Mouse (Mus musculus) skeletal muscle tissue, adult 2 months (tissue): ENCODE results near the gene Rps18.
"Not testable (repeated sequence)": the region's sequence is repeated elsewhere in the genome, so short reads cannot be mapped to it uniquely, and the experiment has no call there.

Source experiments
- DNase-seq: peaks from one replicate; pipeline ENCODE4 v3.0.0-alpha.2; 2012; ENCODE audit warnings: low read depth, low spot score

Rps18 gene

DNA sequence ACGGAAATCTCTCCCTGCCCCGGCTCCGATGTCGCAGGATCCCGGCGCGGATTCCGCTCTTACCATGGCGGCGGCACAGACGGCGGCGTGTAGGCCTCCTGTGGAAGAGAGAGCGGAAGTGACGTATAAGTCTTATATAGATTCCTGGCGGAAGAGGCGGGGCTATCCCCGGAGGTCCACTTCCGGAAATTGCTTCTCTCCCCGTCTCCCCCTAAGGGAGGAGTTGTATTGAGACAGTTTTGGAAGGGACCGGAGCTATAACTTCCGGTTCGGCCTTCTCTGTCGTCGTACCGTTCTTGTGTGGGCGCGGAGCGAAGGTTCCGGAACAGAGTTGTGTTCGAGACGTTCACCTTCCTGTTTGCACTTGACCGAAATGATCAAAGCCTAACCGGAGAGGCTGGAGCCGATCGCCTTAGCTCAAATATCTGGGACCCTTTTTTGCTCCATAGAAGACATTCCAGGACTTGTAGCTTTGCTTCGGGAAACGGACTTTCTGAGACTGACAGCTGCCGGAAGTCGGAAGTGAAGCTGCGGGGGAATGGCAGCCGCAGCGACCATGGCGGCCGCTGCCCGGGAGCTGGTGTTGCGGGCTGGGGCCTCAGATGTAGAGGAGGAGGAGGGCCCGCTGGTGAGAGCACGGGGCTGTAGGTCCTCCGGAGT is at the start of gene Rps18, which contains the start of gene Vps52:
Gene Rps18 (minus strand): TSS at position 447 of the 660 bp plus-strand sequence.
Gene Vps52 (plus strand): TSS at position 258 of the 660 bp plus-strand sequence.
- peak; percentile 98 for DNase-seq

DNA sequence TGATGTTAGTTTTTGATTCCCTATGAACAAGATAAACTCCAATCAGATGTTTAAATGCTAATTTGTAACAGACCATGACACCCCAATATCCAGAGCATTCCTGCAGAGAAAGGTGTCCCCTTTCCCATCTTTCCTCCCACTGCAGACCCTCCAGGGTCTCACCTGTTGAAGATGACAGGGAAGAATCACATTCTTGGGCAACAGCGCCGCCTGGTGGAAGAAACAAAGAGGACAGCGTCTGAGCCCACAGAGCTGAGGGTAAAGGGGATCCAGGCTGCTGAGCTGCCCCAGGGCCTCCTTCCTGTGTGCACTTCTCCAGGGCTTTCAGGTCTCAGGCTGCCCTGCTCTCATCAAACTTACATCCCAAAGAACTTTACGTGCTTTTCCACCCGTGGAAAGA is 47.6 kb upstream of the Rps18 start:
- no peak for DNase-seq

DNA sequence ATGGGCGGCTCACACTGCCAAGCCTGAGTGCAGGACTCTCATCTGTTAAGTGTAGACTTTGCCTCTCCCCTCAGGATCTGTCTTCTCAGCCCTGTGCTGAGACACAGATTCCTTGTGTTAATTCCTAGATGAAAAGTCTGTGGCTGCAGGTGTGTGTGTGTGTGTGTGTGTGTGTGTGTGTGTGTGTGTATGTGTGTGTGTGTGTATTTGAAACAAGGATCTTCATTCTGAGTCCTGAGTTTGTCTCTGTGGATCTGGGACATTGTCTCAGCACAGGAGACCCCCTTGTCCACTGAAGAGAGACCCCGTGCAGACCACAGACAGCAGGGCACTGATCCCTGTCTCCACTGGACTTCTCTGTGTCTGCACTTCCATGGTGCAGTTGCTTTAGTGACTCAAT is 45.0 kb upstream of the Rps18 start:
- not testable (repeated sequence) for DNase-seq

DNA sequence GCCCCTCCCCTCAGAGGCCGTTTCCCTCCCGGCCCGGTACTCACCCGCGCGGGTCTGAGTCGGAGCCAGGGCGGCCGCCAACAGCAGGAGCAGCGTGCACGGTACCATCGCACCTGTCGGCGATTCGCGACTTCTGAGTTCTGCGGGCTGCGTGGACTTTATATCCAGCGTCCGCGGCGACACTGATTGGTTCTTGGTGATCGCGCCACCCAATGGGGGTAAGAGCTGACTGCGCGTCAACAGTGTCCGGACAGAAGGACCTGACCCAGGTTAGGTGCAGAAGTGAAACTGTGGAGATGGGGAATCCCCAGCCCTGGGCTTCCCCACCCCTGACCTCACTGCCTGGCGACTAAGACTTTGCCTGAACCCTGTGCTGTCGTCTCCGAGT is 44.3 kb upstream of the Rps18 start, which contains the start of gene H2-K1:
Gene H2-K1 (minus strand): TSS at position 198 of the 388 bp plus-strand sequence.
- peak; percentile 94 for DNase-seq

DNA sequence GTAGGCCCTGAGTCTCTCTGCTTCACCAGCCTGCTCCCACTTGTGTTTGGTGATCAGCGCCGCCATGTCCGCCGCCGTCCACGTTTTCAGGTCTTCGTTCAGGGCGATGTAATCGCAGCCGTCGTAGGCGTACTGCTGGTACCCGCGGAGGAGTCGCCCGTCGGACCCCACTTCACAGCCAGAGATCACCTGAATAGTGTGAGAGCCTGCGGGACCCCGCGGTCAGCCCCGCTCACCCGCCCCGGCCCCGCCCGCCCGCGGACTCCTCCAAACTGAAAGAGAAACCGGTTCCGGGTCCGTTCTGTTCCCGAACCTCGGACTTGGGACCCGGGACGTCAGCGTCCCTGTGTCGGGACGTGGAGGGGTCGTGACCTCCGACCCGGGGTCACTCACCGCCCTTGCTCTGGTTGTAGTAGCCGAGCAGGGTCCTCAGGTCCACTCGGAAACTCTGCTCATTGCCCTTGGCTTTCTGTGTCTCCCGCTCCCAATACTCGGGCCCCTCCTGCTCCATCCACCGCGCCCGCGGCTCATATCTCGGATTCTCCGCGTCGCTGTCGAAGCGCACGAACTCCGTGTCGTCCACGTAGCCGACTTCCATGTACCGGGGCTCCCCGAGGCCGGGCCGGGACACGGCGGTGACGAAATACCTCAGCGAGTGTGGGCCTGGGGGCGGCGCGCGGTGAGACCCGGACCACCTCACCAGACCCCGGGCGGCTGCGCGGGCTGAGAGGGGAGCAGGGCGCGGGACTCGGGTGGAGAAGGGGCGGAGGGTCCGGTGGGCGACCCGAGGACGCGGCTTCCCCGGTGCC is 43.7 kb upstream of the Rps18 start:
- DNase-seq = no peak

DNA sequence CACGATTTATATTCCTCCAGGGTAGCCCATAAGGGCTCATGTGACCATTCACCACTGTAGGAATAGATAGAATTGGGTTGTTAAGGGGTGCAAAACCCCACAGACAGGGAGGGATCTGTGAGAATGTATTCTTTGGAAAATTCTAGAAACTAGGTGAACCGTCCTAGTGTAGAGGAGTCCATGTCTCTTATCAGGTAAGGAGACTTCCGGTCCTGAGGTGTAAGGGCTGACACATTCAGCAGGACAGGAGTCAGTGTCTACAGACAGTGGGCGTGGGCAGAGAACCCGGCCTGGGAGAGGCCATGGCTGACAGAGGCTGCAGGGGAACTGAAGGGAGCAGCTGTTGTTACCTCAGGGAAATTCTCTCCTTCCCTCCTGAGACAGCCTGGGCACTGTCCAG is 42.9 kb upstream of the Rps18 start:
- not testable (repeated sequence) for DNase-seq

DNA sequence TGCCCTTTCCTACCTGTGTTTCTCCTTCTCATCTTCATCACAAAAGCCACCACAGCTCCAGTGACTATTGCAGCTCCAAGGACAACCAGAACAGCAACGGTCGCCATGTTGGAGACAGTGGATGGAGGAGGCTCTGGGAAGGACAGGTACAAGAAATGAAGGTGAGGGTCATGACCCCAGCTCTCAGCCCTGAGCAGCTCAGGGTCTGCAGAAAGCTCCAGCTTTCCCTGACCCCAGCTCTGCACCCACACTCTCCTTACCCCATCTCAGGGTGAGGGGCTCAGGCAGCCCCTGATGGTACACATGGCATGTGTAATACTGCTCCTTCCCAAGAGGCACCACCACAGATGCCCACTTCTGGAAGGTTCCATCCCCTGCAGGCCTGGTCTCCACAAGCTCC is 41.2 kb upstream of the Rps18 start:
- DNase-seq = not testable (repeated sequence)

DNA sequence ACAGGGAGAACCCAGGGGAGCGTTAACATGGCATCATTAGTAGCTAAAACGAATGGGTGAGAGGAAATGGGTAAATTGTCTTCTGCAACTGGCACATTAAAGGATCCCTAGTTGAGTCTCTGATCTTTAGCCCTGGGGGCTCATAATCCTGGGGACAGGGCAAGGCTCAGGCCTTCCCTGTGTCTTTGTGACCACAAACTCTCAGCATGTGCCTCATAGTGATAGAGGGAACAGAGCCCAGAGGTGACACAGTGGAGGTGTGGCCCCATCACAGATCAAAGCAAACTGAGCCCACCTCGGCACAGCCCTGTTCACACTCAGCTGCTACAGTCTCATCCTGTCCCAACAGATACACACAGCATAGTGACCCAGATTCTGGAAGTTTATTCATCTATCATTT is 39.9 kb upstream of the Rps18 start:
- DNase-seq = no peak

DNA sequence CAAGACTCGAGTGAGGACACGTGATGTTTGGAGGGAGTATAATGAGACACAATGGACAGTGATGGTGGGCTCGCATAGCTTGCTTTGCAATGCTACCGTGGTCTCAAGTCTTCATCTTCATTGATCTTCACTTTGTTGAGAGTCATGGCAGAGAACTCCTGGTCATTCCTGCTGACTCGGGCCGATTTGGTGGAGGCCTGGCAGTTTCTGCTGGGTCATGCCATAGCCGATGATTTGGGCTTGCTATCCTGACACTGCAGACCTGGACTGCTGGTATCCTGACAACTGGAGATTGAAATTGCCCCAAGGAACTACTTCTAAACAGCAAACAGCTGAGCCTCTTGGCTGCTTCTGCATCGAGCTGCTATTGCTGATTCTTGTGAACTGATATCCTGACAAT is 39.2 kb upstream of the Rps18 start:
- no peak for DNase-seq

DNA sequence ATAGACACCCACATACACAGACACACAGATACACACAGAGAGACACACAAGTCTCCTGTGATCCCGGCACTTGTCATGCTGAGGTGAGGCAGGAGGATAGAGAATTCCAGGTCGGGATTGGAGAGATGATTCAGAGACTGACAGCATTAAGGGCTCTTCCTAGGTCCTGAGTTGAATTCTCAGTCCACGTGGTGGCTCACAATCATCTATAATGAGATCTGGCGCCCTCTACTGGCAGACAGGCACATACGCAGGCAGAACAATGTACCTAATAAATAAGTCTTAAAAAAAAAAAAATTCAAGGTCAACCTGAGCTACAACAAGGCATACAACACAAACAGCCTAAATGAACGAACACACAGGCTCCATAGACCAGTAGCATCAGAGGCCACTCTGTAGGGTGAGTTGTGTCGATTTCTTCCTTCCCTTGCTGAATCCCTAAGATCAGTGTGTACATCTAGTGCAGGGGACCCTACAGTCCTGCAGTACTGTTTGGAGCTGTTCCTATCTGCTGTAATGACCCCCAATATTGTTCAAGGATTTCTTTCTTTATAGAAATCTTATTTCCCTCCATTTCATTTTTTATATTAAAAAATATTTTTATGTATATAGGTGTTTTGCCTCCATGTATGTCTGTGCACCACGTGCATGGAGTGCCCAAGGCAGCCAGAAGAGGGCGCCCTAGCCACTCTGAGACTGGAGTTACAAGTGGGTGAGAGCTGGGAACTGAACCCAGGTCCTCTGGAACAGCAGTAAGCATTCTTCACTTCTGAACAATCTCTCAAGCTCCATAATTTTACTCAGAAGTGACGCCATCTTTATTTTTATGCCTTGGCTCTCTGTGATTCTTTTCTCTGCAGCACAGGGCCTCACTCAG is 36.2 kb upstream of the Rps18 start:
- DNase-seq = no peak

DNA sequence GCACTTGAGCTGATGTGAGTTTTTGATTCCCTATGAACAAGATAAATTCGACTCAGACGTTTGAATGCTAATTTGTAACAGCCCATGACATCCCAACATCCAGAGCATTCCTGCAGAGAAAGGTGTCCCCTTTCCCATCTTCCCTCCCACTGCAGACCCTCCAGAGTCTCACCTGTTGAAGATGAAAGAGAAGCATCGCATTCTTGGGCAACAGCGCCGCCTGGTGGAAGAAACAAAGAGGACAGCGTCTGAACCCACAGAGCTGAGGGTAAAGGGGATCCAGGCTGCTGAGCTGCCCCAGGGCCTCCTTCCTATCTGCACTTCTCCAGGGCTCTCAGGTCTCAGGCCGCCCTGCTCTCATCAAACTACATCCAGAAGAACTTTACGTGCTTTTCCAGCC is 26.3 kb upstream of the Rps18 start:
- DNase-seq = not testable (repeated sequence)

DNA sequence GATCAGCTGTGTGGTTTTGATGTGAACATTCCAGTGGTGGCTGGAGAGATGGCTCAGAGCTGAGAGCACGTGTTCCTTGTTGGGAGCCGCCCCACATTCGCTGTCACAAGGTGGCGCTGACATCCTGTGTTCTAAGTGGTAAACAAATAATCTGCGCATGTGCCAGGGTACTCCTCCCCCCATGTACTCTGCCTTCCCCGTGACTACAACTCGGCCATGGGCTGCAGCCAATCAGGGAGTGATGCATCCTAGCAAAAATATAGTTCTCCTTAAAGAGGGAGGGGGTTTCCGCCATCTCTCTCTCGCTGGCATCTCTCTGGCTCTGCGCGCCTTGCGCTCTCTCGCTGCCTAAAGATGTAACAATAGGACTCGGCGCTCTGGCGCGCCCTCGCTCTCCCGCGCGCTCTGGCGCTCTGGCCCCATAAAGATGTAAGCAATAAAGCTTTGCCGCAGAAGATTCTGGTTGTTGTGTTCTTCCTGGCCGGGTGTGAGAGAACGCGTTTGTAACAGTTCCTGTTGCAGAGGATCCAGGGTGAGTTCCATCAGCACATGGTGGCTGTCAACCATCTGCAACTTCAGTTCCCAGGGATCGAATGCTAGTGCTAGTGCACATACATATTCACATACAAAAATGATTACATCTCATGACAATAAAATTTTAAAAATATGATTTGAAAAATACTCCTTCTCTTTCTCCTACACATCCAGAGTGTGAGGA is 25.6 kb upstream of the Rps18 start:
- DNase-seq = peak; percentile 96

DNA sequence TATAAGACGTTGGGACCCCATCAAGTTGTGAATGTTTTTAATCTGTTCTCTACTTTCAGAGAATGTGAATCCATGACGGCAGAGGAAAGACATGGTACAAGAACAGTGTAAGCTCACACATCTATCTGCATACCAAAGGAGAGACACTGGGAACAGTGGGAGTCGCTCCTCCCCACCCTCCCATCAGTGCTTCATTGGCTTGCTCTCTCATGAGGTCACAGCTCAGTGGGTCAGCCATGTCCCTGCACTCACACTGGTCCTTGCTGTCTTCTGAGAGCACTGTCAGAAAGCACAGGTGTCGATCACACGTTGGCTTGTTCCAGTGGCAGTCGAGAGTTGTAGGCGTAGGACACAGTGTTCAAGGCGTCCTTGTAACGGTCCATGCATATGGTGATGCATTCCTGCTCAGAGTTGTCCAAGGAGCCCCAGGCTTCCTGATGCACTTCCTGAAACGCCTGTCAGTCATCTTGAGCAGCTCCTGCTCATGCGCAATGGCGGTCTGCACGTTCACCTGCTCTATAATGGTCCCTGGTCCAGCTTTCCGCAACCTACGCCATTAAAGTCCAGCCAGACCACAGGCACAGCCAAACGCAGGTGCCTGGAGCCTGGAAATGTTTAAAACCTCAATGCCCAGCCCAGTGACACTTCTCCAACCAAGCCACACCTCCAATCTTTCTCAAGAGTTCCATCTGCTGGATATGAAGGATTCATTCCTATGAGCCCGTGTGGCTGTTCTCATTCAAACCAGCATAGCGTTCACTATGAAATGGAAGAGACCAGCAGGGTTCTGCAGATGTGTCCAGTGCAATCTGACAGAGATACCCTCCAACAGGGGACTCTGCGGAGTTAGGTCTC is 24.6 kb upstream of the Rps18 start:
- no peak for DNase-seq

DNA sequence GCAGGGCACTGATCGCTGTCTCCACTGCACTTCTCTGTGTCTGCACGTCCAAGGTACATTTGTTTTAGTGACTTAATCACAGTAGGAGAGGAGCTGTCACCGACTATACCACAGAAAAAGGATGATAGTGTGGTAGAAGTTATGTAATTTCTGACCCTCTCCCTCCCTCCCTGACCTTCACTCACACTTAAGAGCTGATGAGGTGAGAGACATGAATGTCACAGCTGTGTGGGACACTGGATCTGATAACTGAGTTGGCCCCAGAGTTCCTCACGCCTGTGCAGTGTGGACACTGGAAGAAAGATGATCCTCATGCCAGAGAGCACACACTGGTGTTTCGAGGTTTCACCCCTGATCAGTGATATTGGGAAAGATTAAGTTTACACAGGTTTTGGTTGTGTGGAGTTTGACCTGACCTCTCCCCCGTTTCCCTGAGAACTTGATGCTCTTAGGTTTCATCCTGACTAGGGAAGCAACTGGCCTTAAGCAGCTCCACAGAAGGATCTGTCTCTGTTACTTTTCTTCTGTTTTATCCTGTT is 23.8 kb upstream of the Rps18 start:
- DNase-seq = no peak

DNA sequence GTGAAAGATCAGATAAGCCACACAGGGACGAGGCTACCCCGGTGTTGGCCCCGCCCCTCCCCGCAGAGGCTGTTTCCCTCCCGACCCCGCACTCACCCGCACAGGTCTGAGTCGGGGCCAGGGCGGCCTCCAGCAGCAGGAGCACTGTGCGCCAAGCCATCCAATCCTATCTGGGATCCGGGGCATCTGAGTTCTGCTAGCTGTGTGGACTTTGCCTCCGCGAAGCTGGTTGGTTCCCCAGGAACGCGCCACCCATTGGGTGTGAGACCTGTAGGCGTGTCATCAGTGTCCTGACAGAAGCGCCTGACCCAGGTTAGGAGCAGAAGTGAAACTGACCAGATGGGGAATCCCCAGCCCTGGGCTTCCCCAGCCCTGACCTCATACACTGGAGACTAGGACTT is 22.8 kb upstream of the Rps18 start:
- peak; percentile 96 for DNase-seq

DNA sequence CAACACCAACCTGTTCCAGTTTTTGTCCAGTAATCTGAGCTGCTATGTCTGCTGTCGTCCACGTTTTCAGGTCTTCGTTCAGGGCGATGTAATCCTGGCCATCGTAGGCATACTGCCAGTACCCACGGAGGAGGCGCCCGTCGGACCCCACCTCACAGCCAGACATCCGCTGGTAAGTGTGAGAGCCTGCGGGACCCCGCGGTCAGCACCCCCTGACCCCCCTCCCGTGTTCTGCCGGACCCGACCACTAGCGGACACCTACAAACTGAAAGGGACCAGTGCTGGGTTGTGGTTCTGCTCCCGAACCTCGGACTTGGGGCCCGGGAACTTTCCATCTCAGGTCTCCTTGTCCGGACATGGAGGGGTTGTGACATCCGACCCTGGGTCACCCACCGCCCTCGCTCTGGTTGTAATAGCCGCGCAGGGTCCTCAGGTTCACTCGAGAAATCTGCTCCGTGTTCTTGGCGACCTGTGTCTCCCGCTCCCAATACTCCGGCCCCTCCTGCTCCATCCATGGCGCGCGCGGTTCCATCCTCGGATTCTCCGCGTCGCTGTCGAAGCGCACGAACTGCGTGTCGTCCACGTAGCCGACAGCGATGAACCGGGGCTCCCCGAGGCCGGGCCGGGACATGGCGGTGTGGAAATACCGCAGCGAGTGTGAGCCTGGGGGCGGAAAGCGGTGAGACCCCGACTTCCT is 22.2 kb upstream of the Rps18 start:
- DNase-seq = no peak

DNA sequence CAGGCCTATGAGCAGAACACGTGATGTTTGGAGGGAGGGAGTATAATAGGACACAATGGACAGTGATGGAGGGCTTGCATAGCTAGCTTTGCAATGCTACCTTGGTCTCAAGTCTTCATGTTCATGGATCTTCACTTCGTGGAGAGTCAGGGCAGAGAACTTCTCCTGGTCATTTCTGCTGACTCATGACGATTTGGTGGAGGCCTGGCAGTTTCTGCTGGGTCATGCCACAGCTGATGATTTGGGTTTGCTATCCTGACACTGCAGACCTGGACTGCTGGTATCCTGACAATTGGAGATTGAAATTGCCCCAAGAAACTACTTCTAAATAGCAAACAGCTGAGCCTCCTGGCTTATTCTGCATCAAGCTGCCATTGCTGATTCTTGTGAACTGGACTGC is 17.8 kb upstream of the Rps18 start:
- no peak for DNase-seq

DNA sequence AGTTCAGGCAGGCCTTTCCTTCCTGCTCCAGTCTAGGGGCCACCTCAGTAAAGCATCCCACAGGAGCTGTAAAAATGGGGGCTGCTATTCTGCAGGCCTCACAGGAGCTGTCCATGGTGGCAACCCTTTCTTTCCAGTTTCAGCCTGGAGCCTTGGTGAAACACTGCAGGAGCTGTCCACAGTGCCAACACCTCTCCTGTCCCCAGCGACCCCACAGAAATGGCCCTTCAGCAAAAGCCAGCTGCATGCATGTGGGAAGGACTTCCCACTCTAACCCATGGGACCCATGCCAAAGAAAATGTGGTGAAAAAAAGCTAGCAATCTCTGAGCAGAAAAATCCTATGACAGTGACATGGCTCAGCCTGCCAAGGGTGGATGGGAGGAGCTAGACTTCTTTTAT is 16.9 kb upstream of the Rps18 start:
- DNase-seq = no peak

DNA sequence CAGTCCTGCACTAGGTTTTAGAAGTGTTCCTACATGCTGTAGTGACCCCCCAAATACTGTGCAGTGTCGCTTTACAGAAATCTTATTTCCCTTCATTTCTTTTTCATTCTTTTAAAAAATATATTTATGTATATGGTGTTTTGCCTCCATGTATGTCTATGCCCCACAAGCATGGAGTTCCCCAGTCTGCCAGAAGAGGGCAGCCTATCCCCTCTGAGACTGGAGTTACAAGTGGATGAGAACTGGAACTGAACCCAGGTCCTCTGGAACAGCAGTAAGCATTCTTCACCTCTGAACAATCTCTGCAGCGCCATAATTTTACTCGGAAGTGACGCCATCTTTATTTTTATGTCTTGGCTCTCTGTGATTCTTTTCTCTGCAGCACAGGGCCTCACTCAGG is 13.6 kb upstream of the Rps18 start:
- DNase-seq = no peak

DNA sequence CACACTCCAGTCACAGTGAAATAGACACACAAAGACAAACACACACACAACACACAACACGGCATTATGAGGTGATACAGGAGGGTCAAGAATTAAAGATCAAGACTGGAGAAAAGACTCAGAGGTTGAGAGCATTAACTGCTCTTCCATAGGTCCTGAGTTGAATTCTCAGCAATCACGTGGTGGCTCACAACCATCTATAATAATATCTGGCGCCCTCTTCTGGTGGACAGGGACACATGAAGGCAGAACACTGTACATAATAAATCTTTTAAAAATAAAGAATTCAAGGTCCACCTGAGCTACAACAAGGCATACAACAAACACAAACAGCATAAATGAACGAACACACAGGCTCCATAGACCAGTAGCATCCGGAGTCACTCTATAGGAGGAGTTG is 13.1 kb upstream of the Rps18 start:
- DNase-seq = no peak
